Mouse (Mus musculus) heart, adult 2 months (tissue): ENCODE results near the gene Hsd17b14. TPM values are rescaled to one million over a fixed set of nuclear protein-coding genes. Genes with fewer than 3 reads are reported as not detected.

Experiments
- DNase-seq, 2 experiments: peaks; one replicate each; pipeline ENCODE4 v3.0.0; 2021
- H3K27ac ChIP-seq: fragments of 200-600 bp; 2 replicates; pipeline ENCODE4 v1.8.1; 2022
- H3K27me3 ChIP-seq: fragments of 200-500 bp; 2 replicates; pipeline ENCODE4 v1.6.1; 2012; ENCODE audit warnings: mild to moderate bottlenecking, low read length, inconsistent platforms, mixed read lengths; ENCODE audit not compliant: control insufficient read depth, insufficient read depth
- H3K36me3 ChIP-seq: fragments of 200-500 bp; 2 replicates; pipeline ENCODE4 v1.6.1; 2012; ENCODE audit warnings: low read length, inconsistent platforms; ENCODE audit not compliant: control insufficient read depth, insufficient read depth
- H3K4me1 ChIP-seq: fragments of 200-500 bp; 2 replicates; pipeline ENCODE4 v1.6.1; 2011; ENCODE audit warnings: low read length; ENCODE audit not compliant: control insufficient read depth, insufficient read depth
- H3K4me3 ChIP-seq: fragments of 200-600 bp; 2 replicates; pipeline ENCODE4 v1.8.1; 2022
- H3K79me2 ChIP-seq: fragments of 200-500 bp; replicated peaks from 2 replicates; pipeline ENCODE4 v1.6.1; 2012; ENCODE audit warnings: mild to moderate bottlenecking, inconsistent platforms, low read length, moderate library complexity, mixed read lengths; ENCODE audit not compliant: control insufficient read depth, insufficient read depth
- H3K9ac ChIP-seq: fragments of 200-500 bp; 2 replicates; pipeline ENCODE4 v1.6.1; 2012; ENCODE audit warnings: low read depth, mild to moderate bottlenecking, control low read depth, inconsistent platforms, low read length, mixed read lengths
- CTCF ChIP-seq: fragments of 200-600 bp; IDR thresholded peaks from 2 replicates; pipeline ENCODE4 v1.8.1; 2022; ENCODE audit warnings: antibody characterized with exemption, mild to moderate bottlenecking, moderate library complexity
- EP300 ChIP-seq: fragments of 200-500 bp; IDR thresholded peaks from 2 replicates; pipeline ENCODE4 v1.6.1; 2011; ENCODE audit warnings: low read depth, low read length, control low read depth; ENCODE audit not compliant: insufficient read depth
- POLR2A ChIP-seq: fragments of 200-500 bp; IDR thresholded peaks from 2 replicates; pipeline ENCODE4 v1.6.1; 2011; ENCODE audit warnings: mild to moderate bottlenecking, low read depth, low read length, control low read depth; ENCODE audit not compliant: insufficient read depth
- WGBS: fragments of 180-500 bp; shearing (Covaris S2); methylation state at CpG from one replicate; pipeline ENCODE4 v1.1.7; 2018; 5-methylcytosine and 5-hydroxymethylcytosine counted together
- intact Hi-C: fragments of 180-260 bp; cut with DNase I; formaldehyde crosslinking; loops from one replicate; pipeline ENCODE4 v1.15.1; 2025
- polyA plus RNA-seq: library from polyadenylated mRNA; depleted of rRNA; stranded (reverse); fragments of >200 nt; gene quantifications from 2 replicates; pipeline ENCODE4 v1.2.3, GENCODE M21; 2012
- total RNA-seq, 2 experiments: library from RNA; stranded (reverse); gene quantifications; 2 replicates each; pipeline ENCODE4 v1.2.3; 2021

Gene Hsd17b14
- total and polyA plus RNA-seq, 3 experiments: 0.45 to 0.76 TPM; not detected in 1

DNA sequence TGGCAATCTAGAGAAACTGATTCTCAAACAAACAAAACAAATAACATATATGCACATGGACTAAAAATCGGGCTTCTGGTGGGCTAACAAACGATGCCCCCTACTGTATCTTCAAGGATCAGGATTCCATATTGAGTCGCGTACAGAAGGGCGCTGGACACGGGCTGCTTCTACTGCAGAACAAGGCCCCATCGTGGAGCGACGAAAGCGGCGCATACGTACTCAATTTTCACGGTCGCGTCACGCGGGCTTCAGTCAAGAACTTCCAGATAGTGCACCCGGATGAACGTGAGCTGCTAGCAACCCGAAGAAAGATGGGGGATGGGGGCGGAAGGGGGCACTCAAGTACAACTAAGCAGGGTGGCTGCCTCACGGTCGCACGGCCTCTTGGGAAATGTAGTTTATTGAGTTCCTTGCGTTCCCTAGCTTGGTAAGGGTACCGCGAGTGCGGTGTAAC lies 32.9 kb upstream of the Hsd17b14 start:
- DNase-seq: peak; percentile 87 to 91
- intact Hi-C loops: no loop called here
- Histone ChIP-seq H3K4me3 (peak overlapping the region; percentile 63), H3K9ac (peak overlapping the region; percentile 82), H3K27ac (peak overlapping the region; percentile 86), H3K4me1 (peaks cover 13% of the 10 kb centered on the region), H3K36me3 (peaks cover 9% of the 10 kb centered on the region), H3K27me3 (no peaks in the 10 kb centered on the region), H3K79me2 (no peaks in the 10 kb centered on the region)
- 3% methylated on average over 28 of the region's 28 CpGs for WGBS
- peak; percentile 83 for TF ChIP-seq POLR2A
- TF ChIP-seq CTCF: peak; percentile 58
- TF ChIP-seq EP300: peak; percentile 84

DNA sequence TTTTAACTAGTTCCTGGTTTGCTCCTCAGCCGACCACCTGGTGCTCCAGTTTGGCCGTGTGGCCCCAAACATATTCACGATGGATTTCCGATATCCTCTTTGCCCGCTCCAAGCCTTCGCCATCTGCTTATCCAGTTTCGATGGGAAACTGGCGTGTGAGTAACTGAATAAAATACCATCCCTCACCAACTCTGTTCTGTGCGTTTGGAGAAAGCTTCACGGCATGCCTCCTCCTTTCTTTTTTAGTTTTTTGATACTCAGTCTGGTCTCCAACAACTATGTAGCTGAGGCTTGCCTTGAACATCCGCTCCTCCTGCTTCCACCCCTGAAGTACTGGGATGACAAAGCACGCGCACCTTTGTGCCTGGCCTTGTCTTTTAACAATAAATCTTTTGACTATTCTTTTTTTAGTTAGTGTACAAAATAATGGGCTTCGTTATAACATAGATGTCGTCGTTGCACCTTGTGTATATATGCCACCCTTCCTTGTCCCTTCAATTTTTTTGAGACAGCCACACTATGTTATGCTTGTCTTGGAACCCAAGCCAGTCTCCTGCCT lies 32.4 kb upstream of the Hsd17b14 start:
- no peak for DNase-seq
- peaks cover 13% of the 10 kb centered on the region for H3K4me1 ChIP-seq
- H3K4me3 ChIP-seq: peak overlapping the region; percentile 63
- H3K9ac ChIP-seq: no peak overlapping the region
- TF ChIP-seq CTCF (no peak), EP300 (no peak), POLR2A (no peak)
- H3K27me3 ChIP-seq: no peaks in the 10 kb centered on the region
- intact Hi-C loops: no loop called here
- H3K36me3 ChIP-seq: peaks cover 9% of the 10 kb centered on the region
- WGBS: 55% methylated on average over 16 of the region's 16 CpGs
- no peaks in the 10 kb centered on the region for H3K79me2 ChIP-seq
- H3K27ac ChIP-seq: peak overlapping the region; percentile 86

DNA sequence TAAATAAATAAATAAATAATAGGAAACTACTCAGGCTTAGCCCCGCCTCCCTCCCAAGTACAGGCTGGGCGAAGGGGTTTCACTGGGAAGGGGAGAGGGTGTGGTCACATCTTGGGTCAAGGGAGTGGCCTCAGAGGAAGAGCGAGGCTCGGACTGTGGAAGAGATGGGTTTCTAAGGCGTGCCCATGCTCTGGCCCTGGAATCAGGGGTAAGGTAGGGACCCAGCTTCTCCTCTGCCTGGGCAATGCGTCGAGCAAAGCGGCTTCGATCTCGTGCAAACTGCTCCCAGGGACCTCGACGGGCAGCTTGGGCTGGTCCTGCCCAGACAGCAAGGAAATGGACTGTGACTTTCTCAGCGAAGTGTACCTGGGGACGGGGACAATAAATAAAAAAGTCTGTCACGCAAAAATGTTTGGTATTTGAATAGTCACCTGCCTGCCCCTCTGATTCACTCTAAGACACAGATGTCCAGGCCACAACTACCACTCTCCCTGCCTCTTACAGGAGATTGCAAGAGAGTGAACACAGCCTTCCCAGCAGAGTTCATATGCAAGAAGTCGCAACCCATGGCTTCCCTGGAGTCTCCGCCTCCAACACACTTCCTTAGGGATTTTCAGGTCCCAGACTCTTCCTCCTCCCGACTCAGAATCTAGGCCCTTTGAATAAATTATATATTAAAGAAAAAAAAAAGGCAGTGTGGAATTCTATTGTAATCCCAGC lies 31.6 kb upstream of the Hsd17b14 start:
- Histone ChIP-seq H3K79me2 (no peaks in the 10 kb centered on the region), H3K9ac (no peak overlapping the region), H3K27me3 (no peaks in the 10 kb centered on the region), H3K4me3 (peak overlapping the region; percentile 49), H3K36me3 (peaks cover 9% of the 10 kb centered on the region), H3K27ac (peak overlapping the region; percentile 58), H3K4me1 (peaks cover 13% of the 10 kb centered on the region)
- no peak for TF ChIP-seq CTCF
- TF ChIP-seq POLR2A: 0 out of 2 replicates have a peak, but pooled peaks have one; percentile 10
- peak in 1 of 2 experiments; percentile 20 for DNase-seq
- 45% methylated on average over 18 of the region's 18 CpGs for WGBS
- intact Hi-C loops: loop anchor here (1.0 kb wide), 1 partner anchor 46 kb away; no protein-coding TSS in a partner anchor

DNA sequence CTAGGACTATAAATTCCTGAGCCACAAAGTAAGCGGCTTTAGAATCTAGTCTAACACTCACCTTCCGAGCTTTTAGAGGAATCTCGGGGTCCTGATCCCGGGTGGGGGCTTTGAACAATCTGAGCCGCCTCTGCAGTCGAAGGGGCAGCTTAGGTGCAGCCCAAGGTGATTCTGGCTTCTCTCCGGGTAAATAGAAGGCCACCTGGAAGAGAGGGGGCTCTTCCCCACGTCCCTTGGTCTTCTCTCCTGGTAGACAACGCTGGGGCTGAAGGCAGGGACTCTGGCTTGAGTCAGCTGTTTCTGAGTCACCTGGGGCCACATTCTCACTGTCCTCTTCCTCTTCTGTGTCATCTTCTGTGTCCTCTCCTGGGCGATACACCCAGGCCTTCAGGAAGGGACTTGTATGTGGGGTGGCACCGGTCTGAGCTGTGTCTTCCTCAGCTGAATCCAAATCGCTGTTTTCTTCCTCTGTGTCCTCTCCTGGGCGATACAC lies 31.0 kb upstream of the Hsd17b14 start:
- TF ChIP-seq CTCF: no peak
- no peak for TF ChIP-seq POLR2A
- no peak for TF ChIP-seq EP300
- WGBS: 45% methylated on average over 13 of the region's 13 CpGs
- Histone ChIP-seq H3K36me3 (peaks cover 9% of the 10 kb centered on the region), H3K4me1 (peaks cover 13% of the 10 kb centered on the region), H3K79me2 (no peaks in the 10 kb centered on the region), H3K27me3 (no peaks in the 10 kb centered on the region), H3K27ac (peak overlapping the region; percentile 58), H3K9ac (peak overlapping the region; percentile 30; the same call in 1 of the 2 replicates), H3K4me3 (peak overlapping the region; percentile 49)
- no peak for DNase-seq
- intact Hi-C loops: loop anchor here (1.0 to 2.0 kb wide), 3 partner anchors 13 to 46 kb away; partner anchors contain the start of gene Nucb1

DNA sequence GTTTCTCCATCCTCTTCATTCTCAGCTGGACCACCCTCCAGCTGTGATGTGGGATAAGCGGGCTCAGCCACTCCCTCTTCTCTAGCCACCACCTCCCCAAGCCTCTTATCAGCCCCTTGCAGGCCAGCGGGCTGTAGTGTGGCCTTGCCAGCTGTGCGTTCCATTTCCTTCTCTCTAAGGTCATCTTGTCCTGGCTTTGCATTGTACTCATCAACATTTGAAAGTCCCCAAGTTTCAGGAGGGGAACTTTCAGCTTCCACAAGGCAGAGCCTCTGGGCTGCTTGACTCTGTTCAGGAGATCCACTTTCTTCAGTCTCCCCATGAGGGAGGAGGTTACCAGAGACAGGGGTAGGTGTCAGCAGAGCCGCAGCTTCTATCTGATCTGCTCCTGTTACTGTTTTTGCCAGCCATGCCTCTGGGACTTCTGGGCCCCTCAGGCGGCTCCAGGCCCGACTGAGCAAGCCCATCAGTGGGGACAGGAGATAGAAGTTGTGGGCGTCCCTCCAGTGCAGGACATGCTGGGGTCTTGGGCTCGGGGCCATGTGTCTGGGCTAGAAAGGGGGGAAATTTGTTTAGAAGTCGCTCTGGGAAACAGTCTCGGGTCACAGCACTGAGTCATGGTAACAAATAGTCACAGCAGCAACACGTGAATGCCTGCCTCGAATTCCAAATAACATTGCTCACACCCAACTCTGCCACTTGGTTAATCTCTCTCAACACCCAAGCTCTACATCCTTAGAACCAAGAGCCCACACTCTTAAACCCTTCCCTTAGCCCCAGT lies 29.7 kb upstream of the Hsd17b14 start:
- Histone ChIP-seq H3K27me3 (no peaks in the 10 kb centered on the region), H3K9ac (peak overlapping the region; percentile 92), H3K79me2 (no peaks in the 10 kb centered on the region), H3K36me3 (peaks cover 9% of the 10 kb centered on the region), H3K4me3 (peak overlapping the region; percentile 88), H3K4me1 (peaks cover 13% of the 10 kb centered on the region), H3K27ac (peak overlapping the region; percentile 99)
- intact Hi-C loops: loop anchor here (2.0 to 5.0 kb wide), 3 partner anchors 14 to 177 kb away; partner anchors contain the start of gene Nucb1
- WGBS: 1% methylated on average over 12 of the region's 12 CpGs
- TF ChIP-seq POLR2A (peak; percentile 66), EP300 (0 out of 2 replicates have a peak, but pooled peaks have one; percentile 35), CTCF (no peak)
- DNase-seq: peak; percentile 66 to 69
